Mouse (Mus musculus): ENCODE measurements around the gene Zfp94.
A peak's percentile ranks its signal among the peaks of the same experiment; 100 is the strongest.
"Not testable (repeated sequence)": the region's sequence is repeated elsewhere in the genome, so short reads cannot be mapped to it uniquely, and the experiment has no call there.

The Zfp94 gene

GRCm38 (mm10) chr7:24315726-24316566, 520 bp downstream of the Zfp94 start:
- peak; percentile 8 to 34 for DNase-seq

- peak; percentile 35 to 68 for DNase-seq
These were observed 15.6 kb downstream of the Zfp94 start, which contains the start of gene Zfp61 for GRCm38 (mm10) chr7:24300771-24301282. Zfp61 (minus strand) TSS chr7:24301232.

- peak; percentile 49 to 58 for DNase-seq
These were observed 16.5 kb downstream of the Zfp94 start for GRCm38 (mm10) chr7:24299823-24300481.

GRCm38 (mm10) chr7:24298973-24299708, 17.3 kb downstream of the Zfp94 start:
- peak; percentile 91 for DNase-seq

GRCm38 (mm10) chr7:24298635-24298972, 17.9 kb downstream of the Zfp94 start:
- no peak for DNase-seq

- DNase-seq = no peak
These were observed 18.9 kb downstream of the Zfp94 start for GRCm38 (mm10) chr7:24297361-24298095.

GRCm38 (mm10) chr7:24296386-24296785, 20.1 kb downstream of the Zfp94 start:
- no peak for DNase-seq

GRCm38 (mm10) chr7:24295376-24295775, 21.1 kb downstream of the Zfp94 start:
- DNase-seq = no peak

- DNase-seq = no peak
These were observed 21.7 kb downstream of the Zfp94 start for GRCm38 (mm10) chr7:24294763-24295162.

GRCm38 (mm10) chr7:24293061-24293851, 23.2 kb downstream of the Zfp94 start:
- DNase-seq = no peak

GRCm38 (mm10) chr7:24291387-24292090, 24.9 kb downstream of the Zfp94 start:
- DNase-seq = no peak

- DNase-seq = no peak
These were observed 26.3 kb downstream of the Zfp94 start for GRCm38 (mm10) chr7:24290106-24290693.

- DNase-seq = peak in 1 of 2 experiments; percentile 46
These were observed 28.0 kb downstream of the Zfp94 start for GRCm38 (mm10) chr7:24288512-24288911.

- no peak for DNase-seq
These were observed 28.8 kb downstream of the Zfp94 start for GRCm38 (mm10) chr7:24287670-24288069.

- no peak for DNase-seq
These were observed 29.6 kb downstream of the Zfp94 start for GRCm38 (mm10) chr7:24286916-24287315.

GRCm38 (mm10) chr7:24286090-24286489, 30.4 kb downstream of the Zfp94 start:
- DNase-seq = no peak

GRCm38 (mm10) chr7:24280858-24281145, 35.7 kb downstream of the Zfp94 start:
- DNase-seq = no peak

- DNase-seq = no peak
These were observed 36.2 kb downstream of the Zfp94 start for GRCm38 (mm10) chr7:24280031-24280857.

- not testable (repeated sequence) for DNase-seq
These were observed 37.7 kb downstream of the Zfp94 start for GRCm38 (mm10) chr7:24278771-24279170.

GRCm38 (mm10) chr7:24274456-24274855, 42.0 kb downstream of the Zfp94 start:
- DNase-seq = no peak

Data from cerebellum, postnatal 25 days (tissue).